Mouse (Mus musculus) CH12.LX (cell line): Measurements from ENCODE around the gene Atp8b3.

Source experiments
- POLR2A ChIP-seq: IDR thresholded peaks from 2 replicates; pipeline ENCODE4 v1.6.1; 2011; ENCODE audit warnings: low read depth, mild to moderate bottlenecking, improper control_type of control experiment, low read length
- SIN3A ChIP-seq: IDR thresholded peaks from 2 replicates; pipeline ENCODE4 v1.6.1; 2012; ENCODE audit warnings: low read length, improper control_type of control experiment, inconsistent platforms
- ZKSCAN1 ChIP-seq: IDR thresholded peaks from 2 replicates; pipeline ENCODE4 v1.6.1; 2012; ENCODE audit warnings: low read depth, inconsistent platforms, low read length, improper control_type of control experiment, borderline replicate concordance

GRCm38 (mm10) chr10:80578911-80579310, 40.0 kb upstream of the Atp8b3 start:
- TF ChIP-seq SIN3A (no peak; the same call in 1 of the 2 replicates), POLR2A (peak; percentile 47; the same call in 1 of the 2 replicates), ZKSCAN1 (no peak)
